Mouse (Mus musculus): ENCODE data around the gene Stpg1. TPM values are rescaled to one million over a fixed set of nuclear protein-coding genes. Genes with fewer than 3 reads are reported as not detected.

Gene Stpg1
- polyA plus RNA-seq, 1 experiment = 0.01 TPM

DNA sequence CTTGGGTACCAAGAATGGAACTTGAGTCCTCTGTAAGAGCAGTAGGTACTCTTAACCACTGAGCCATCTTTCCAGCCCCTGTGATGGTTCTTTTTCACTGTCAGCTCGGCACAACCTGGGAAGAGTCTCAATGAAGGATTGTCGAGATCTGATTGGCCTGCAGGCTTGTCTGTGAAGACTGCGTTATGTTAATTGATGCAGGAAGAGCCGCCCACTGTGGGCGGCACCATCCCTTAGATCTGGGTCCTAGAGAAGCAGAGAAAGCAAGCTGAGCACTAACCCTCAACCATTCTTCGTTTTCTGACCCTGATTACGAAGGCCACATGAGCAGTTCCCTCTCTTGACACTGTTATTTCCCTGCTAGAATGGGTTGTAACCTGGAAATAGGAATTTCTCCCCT is 5.3 kb upstream of the Stpg1 start:
- H3K27me3 ChIP-seq (ENCODE audit: control insufficient read depth) = no peaks in the 10 kb centered on the region
- H3K4me1 ChIP-seq (ENCODE audit: control insufficient read depth) = peaks cover 19% of the 10 kb centered on the region
- H3K36me3 ChIP-seq (ENCODE audit: control insufficient read depth) = peaks cover 40% of the 10 kb centered on the region
- no peaks in the 10 kb centered on the region for H3K9me3 ChIP-seq (ENCODE audit: control insufficient read depth, low read length)
- no peak for TF ChIP-seq GATA1 (IDR thresholded peaks at IDR 0.05; ENCODE audit: low read length)
- TF ChIP-seq TAL1 (IDR thresholded peaks at IDR 0.05; ENCODE audit: low read length) = no peak
- no peak overlapping the region for H3K4me3 ChIP-seq (replicated peaks)

DNA sequence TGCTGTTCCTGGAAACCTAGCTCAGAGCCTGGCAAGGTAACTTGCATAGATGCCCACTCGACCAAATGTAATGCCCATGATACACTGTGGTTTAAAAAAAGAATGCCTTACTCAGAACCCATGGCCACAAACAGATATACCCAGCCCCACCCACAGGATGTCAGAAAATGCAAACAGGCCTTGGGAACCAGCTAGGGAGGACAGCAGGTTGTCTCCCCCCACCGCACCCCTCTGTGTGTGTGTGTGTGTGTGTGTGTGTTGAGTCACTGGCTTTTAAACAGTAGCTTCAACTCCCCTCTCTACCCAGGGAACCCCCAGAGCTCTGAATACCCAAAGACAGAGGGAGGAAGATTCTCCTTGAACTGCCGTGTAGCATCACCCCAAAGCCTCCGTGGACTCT is 1.3 kb upstream of the Stpg1 start:
- TF ChIP-seq TAL1 (IDR thresholded peaks at IDR 0.05; ENCODE audit: low read length) = no peak
- no peak for TF ChIP-seq GATA1 (IDR thresholded peaks at IDR 0.05; ENCODE audit: low read length)
- Histone ChIP-seq H3K9me3 (ENCODE audit: control insufficient read depth, low read length) (no peaks in the 10 kb centered on the region), H3K27me3 (ENCODE audit: control insufficient read depth) (no peaks in the 10 kb centered on the region), H3K4me1 (ENCODE audit: control insufficient read depth) (peaks cover 35% of the 10 kb centered on the region), H3K36me3 (ENCODE audit: control insufficient read depth) (peaks cover 33% of the 10 kb centered on the region), H3K4me3 (replicated peaks) (peak overlapping the region; percentile 94)

- Histone ChIP-seq H3K27me3 (ENCODE audit: control insufficient read depth) (no peaks in the 10 kb centered on the region), H3K4me3 (replicated peaks) (peak overlapping the region; percentile 94), H3K36me3 (ENCODE audit: control insufficient read depth) (peaks cover 27% of the 10 kb centered on the region), H3K4me1 (ENCODE audit: control insufficient read depth) (peaks cover 41% of the 10 kb centered on the region), H3K9me3 (ENCODE audit: control insufficient read depth, low read length) (no peaks in the 10 kb centered on the region)
- TF ChIP-seq GATA1 (IDR thresholded peaks at IDR 0.05; ENCODE audit: low read length) = no peak
- TF ChIP-seq TAL1 (IDR thresholded peaks at IDR 0.05; ENCODE audit: low read length) = no peak
Observed at GRCm38 (mm10) chr4:135493691-135494520, 684 bp upstream of the Stpg1 start.

DNA sequence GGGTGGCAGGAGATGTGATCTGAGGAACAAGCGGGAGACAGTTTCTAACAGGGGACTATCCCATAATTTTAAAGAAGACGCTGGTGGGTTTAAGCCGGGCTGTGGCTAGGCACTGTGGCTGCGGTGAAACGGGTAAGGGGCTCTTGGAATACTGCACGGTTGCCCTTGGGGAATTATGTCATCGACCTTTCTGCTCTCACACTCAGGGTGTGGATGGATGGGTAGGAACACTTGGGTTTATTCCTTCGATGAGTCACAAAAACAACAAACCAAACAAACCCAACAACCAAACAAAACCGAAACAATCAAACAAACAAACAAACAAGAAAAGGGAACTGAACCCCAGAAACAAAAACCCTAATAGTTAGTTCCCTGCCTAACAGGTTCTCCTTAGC is 804 bp downstream of the Stpg1 start:
- Histone ChIP-seq H3K4me3 (replicated peaks) (peak overlapping the region; percentile 94), H3K27me3 (ENCODE audit: control insufficient read depth) (no peaks in the 10 kb centered on the region), H3K4me1 (ENCODE audit: control insufficient read depth) (peaks cover 49% of the 10 kb centered on the region), H3K9me3 (ENCODE audit: control insufficient read depth, low read length) (no peaks in the 10 kb centered on the region; the same call in 1 of the 2 replicates), H3K36me3 (ENCODE audit: control insufficient read depth) (peaks cover 13% of the 10 kb centered on the region)
- no peak for TF ChIP-seq TAL1 (IDR thresholded peaks at IDR 0.05; ENCODE audit: low read length)
- no peak for TF ChIP-seq GATA1 (IDR thresholded peaks at IDR 0.05; ENCODE audit: low read length)

DNA sequence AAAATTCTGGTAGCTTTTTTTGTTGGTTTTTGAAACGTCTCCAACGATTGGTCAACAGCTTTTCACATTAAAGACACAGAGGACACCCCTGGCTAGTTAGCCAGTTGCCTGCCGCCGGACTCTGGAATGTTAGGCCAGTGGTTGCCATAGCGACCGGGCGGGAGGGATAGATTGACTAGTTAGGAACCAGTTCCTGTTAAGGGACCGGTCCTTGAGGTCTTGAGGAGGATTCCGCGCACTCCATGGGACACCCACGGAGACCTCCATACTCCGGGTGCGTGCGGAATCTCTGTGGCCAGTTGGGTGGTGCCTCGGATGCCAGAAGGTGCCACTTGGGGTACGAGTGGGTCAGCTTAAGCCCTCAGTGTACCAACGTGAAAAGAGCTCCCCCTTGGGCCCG is 1.2 kb downstream of the Stpg1 start:
- no peaks in the 10 kb centered on the region for H3K27me3 ChIP-seq (ENCODE audit: control insufficient read depth)
- peaks cover 9% of the 10 kb centered on the region for H3K36me3 ChIP-seq (ENCODE audit: control insufficient read depth)
- peak overlapping the region; percentile 94 for H3K4me3 ChIP-seq (replicated peaks)
- TF ChIP-seq TAL1 (IDR thresholded peaks at IDR 0.05; ENCODE audit: low read length) (no peak), GATA1 (IDR thresholded peaks at IDR 0.05; ENCODE audit: low read length) (no peak)
- peaks cover 3% of the 10 kb centered on the region; the same call in 1 of the 2 replicates for H3K9me3 ChIP-seq (ENCODE audit: control insufficient read depth, low read length)
- H3K4me1 ChIP-seq (ENCODE audit: control insufficient read depth) = peaks cover 49% of the 10 kb centered on the region

DNA sequence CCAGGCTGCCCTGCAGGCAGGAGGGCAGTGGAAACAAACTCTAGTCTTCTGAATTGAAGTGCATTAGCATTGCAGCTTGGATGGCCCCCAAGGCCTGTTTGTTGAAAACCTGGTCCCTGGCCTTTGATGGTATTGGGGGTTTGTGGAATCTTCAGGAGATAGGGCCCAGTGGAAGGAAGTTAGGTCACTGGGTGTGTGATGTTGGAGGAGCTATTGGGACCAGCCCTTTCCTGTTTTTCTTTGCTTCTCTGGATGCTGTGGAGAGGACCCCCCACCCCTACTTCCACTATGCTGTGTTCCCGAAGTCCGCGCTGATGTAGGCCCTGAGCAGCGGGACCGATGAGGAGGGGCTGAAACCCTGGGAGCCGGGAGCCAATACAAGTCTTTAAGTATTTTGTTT is 3.5 kb downstream of the Stpg1 start:
- H3K27me3 ChIP-seq (ENCODE audit: control insufficient read depth) = no peaks in the 10 kb centered on the region; the same call in 1 of the 2 replicates
- H3K36me3 ChIP-seq (ENCODE audit: control insufficient read depth) = no peaks in the 10 kb centered on the region
- peaks cover 39% of the 10 kb centered on the region for H3K4me1 ChIP-seq (ENCODE audit: control insufficient read depth)
- TF ChIP-seq TAL1 (IDR thresholded peaks at IDR 0.05; ENCODE audit: low read length) (no peak), GATA1 (IDR thresholded peaks at IDR 0.05; ENCODE audit: low read length) (no peak)
- H3K4me3 ChIP-seq (replicated peaks) = no peak overlapping the region
- H3K9me3 ChIP-seq (ENCODE audit: control insufficient read depth, low read length) = peaks cover 3% of the 10 kb centered on the region; the same call in 1 of the 2 replicates

- H3K36me3 ChIP-seq (ENCODE audit: control insufficient read depth) = no peaks in the 10 kb centered on the region
- TF ChIP-seq TAL1 (IDR thresholded peaks at IDR 0.05; ENCODE audit: low read length) (no peak), GATA1 (IDR thresholded peaks at IDR 0.05; ENCODE audit: low read length) (no peak)
- H3K9me3 ChIP-seq (ENCODE audit: control insufficient read depth, low read length) = peaks cover 3% of the 10 kb centered on the region; the same call in 1 of the 2 replicates
- H3K4me1 ChIP-seq (ENCODE audit: control insufficient read depth) = peaks cover 27% of the 10 kb centered on the region
- H3K27me3 ChIP-seq (ENCODE audit: control insufficient read depth) = no peaks in the 10 kb centered on the region; the same call in 1 of the 2 replicates
- no peak overlapping the region for H3K4me3 ChIP-seq (replicated peaks)
Observed at GRCm38 (mm10) chr4:135499831-135500230, 5.2 kb downstream of the Stpg1 start.

DNA sequence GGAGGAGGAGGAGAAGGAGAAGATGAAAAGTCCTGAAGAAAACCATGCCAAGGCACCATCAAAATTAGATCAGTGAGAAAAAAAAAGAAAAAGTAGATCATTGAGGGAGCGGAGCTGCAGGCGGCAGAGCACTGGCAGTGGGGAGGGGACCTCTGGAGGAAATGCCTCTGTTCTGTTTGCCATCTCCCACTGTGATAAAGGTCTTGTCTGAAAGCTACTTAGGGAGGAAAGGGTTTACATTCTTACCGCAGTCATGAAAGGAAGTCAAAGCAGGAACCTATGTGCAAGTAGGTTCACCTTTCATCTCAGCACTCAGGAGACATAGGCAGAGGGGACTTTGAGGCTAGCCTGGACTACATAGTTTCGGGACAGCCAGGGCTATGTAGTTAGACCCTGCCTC is 7.0 kb downstream of the Stpg1 start:
- peaks cover 3% of the 10 kb centered on the region; the same call in 1 of the 2 replicates for H3K9me3 ChIP-seq (ENCODE audit: control insufficient read depth, low read length)
- TF ChIP-seq TAL1 (IDR thresholded peaks at IDR 0.05; ENCODE audit: low read length) = no peak
- peaks cover 15% of the 10 kb centered on the region for H3K4me1 ChIP-seq (ENCODE audit: control insufficient read depth)
- no peaks in the 10 kb centered on the region; the same call in 1 of the 2 replicates for H3K27me3 ChIP-seq (ENCODE audit: control insufficient read depth)
- H3K36me3 ChIP-seq (ENCODE audit: control insufficient read depth) = no peaks in the 10 kb centered on the region
- no peak overlapping the region for H3K4me3 ChIP-seq (replicated peaks)

DNA sequence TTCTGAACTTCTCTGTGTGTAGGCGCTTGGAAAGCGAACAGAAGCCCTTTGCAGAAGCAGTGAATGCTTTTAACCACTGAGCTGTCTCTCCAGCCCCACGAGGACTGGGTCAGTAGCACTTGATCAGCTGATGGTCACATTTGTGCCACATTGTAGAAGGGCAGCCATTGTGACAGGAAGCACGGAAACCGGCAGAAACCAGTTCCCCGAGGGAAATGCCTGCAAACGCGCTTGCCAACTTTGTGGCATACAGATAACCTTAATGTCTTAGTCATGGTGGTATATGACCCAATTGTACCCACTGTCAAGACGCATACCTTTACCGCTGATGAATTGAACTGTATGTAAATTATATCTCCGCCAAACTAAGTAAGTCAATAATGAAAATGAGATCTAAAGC is 11.2 kb downstream of the Stpg1 start:
- no peaks in the 10 kb centered on the region; the same call in 1 of the 2 replicates for H3K27me3 ChIP-seq (ENCODE audit: control insufficient read depth)
- H3K36me3 ChIP-seq (ENCODE audit: control insufficient read depth) = no peaks in the 10 kb centered on the region
- H3K4me3 ChIP-seq (replicated peaks) = no peak overlapping the region

More for the DNA sequence above, 11.2 kb downstream of the Stpg1 start:
- H3K9me3 ChIP-seq (ENCODE audit: control insufficient read depth, low read length) = peaks cover under 1% of the 10 kb centered on the region; the same call in 1 of the 2 replicates
- H3K4me1 ChIP-seq (ENCODE audit: control insufficient read depth) = peaks cover 17% of the 10 kb centered on the region
- TF ChIP-seq GATA1 (IDR thresholded peaks at IDR 0.05; ENCODE audit: low read length) (no peak), TAL1 (IDR thresholded peaks at IDR 0.05; ENCODE audit: low read length) (no peak)
